Comparison of ENCODE assay signal across 18 mouse cellular contexts in genomic region chr14:121906341-121906991, GRCm38 (mm10). TPM values are rescaled to one million over a fixed set of nuclear protein-coding genes. Genes with fewer than 3 reads are reported as not detected.
DNase-seq lines count a peak whose midpoint lies in the region; ATAC-seq and TF ChIP-seq lines count a peak whose summit lies in the region.
"Had no signal": no experiment of that assay in that cellular context is flagged by ENCODE, and none has a peak within 500 bp of the region (broad histone marks: within the 10 kb centered on the region; RNA-seq: fewer than 3 reads in every experiment).

No protein-coding gene starts in this region.

- no peak for TF ChIP-seq RAD21 in CH12.LX (IDR thresholded peaks at IDR 0.05; ENCODE audit: low read depth, low read length)

- H3K27ac ChIP-seq in CH12.LX (ENCODE audit: insufficient read depth, low read depth), result peak overlapping the region; percentile 24; the same call in 1 of the 2 replicates
- H3K27ac ChIP-seq in liver, embryonic 15.5 days (replicated peaks), result peak overlapping the region; percentile 62
- H3K27ac ChIP-seq in small intestine, adult 2 months (ENCODE audit: insufficient read depth, low read depth, low read length), result peak overlapping the region; percentile 15; the same call in 1 of the 2 replicates
- no peak overlapping the region for H3K27ac ChIP-seq in lung, postnatal 0 days (ENCODE audit: low read length)
- H3K27ac ChIP-seq: embryonic facial prominence, embryonic 13.5 days; forebrain, embryonic 13.5 days; heart, embryonic 15.5 days; hindbrain, postnatal 0 days; kidney, postnatal 0 days had no signal

- peaks cover 20 to 53% of the 10 kb centered on the region in 2 experiments for H3K36me3 ChIP-seq in CH12.LX (replicated peaks in 1 of 2; ENCODE audit: control insufficient read depth in 1 of 2, insufficient read depth in 1 of 2, low read length in 1 of 2)
- H3K36me3 ChIP-seq in liver, embryonic 15.5 days (replicated peaks), result peaks cover 18% of the 10 kb centered on the region
- peaks cover 29% of the 10 kb centered on the region for H3K36me3 ChIP-seq in small intestine, adult 2 months (ENCODE audit: control insufficient read depth, insufficient read depth, low read length)
- H3K36me3 ChIP-seq in lung, postnatal 0 days (ENCODE audit: insufficient read depth, low read length), result peaks cover 4% of the 10 kb centered on the region; the same call in 1 of the 2 replicates

- ATAC-seq in liver, embryonic 15.5 days (ENCODE audit: insufficient read depth), result no peak
- no peak for ATAC-seq in lung, postnatal 0 days
- ATAC-seq: forebrain, embryonic 13.5 days; hindbrain, postnatal 0 days; midbrain, embryonic 16.5 days had no signal

- DNase-seq in CH12.LX (ENCODE audit: extremely low read depth), result no peak
- peak; percentile 52 for DNase-seq in c-Kit-positive CD71-positive TER-119-positive erythroid progenitor cells, embryonic 14.5 days (ENCODE audit: low spot score)
- no peak for DNase-seq in gastrocnemius, adult 18-20 months (ENCODE audit: low spot score)
- DNase-seq in lung, postnatal 0 days (ENCODE audit: low spot score), result no peak
- no peak for DNase-seq in layer of hippocampus, adult 18-20 months (ENCODE audit: low spot score in 2 of 2)
- DNase-seq: cerebellum, postnatal 10 days; gastrocnemius, postnatal 36 days; lung, postnatal 14 days had no signal

- no peak overlapping the region for H3K9ac ChIP-seq in CH12.LX (ENCODE audit: insufficient read depth, low read depth)
- H3K9ac ChIP-seq in liver, embryonic 15.5 days, result no peak overlapping the region
- no peak overlapping the region for H3K9ac ChIP-seq in lung, postnatal 0 days (replicated peaks; ENCODE audit: low read depth)
- H3K9ac ChIP-seq: embryonic facial prominence, embryonic 13.5 days; forebrain, embryonic 13.5 days; heart, embryonic 15.5 days had no signal

- WGBS in liver, embryonic 15.5 days (ENCODE audit: insufficient replicate concordance), result 25% methylated on average over 8 of the region's 8 CpGs
- 71% methylated on average over 8 of the region's 8 CpGs for WGBS in small intestine, adult 2 months
- 57% methylated on average over 8 of the region's 8 CpGs for WGBS in lung, postnatal 0 days

- H3K27me3 ChIP-seq in CH12.LX (replicated peaks), result no peaks in the 10 kb centered on the region
- H3K27me3 ChIP-seq in liver, embryonic 15.5 days, result no peaks in the 10 kb centered on the region
- H3K27me3 ChIP-seq in small intestine, adult 2 months (ENCODE audit: control insufficient read depth, insufficient read depth, low read length), result no peaks in the 10 kb centered on the region
- no peaks in the 10 kb centered on the region for H3K27me3 ChIP-seq in lung, postnatal 0 days (replicated peaks; ENCODE audit: insufficient read depth, low read length)
- H3K27me3 ChIP-seq: embryonic facial prominence, embryonic 13.5 days; forebrain, embryonic 13.5 days; heart, embryonic 15.5 days had no signal

- TF ChIP-seq EP300 in CH12.LX (IDR thresholded peaks at IDR 0.05; ENCODE audit: low read length), result no peak
- no peak for TF ChIP-seq EP300 in lung, postnatal 0 days (IDR thresholded peaks at IDR 0.05)

- no peak for TF ChIP-seq POLR2A in CH12.LX (IDR thresholded peaks at IDR 0.05; ENCODE audit: low read depth, low read length)
- no peak for TF ChIP-seq POLR2A in small intestine, adult 2 months (IDR thresholded peaks at IDR 0.05; ENCODE audit: low read depth, low read length)

- no peaks in the 10 kb centered on the region for H3K9me3 ChIP-seq in CH12.LX (replicated peaks; ENCODE audit: low read length)
- H3K9me3 ChIP-seq in liver, embryonic 15.5 days (replicated peaks), result no peaks in the 10 kb centered on the region
- H3K9me3 ChIP-seq in lung, postnatal 0 days (ENCODE audit: low read length), result no peaks in the 10 kb centered on the region
- H3K9me3 ChIP-seq: embryonic facial prominence, embryonic 13.5 days; forebrain, embryonic 13.5 days; G1E; heart, embryonic 15.5 days had no signal

- no peak overlapping the region for H3K4me2 ChIP-seq in CH12.LX (ENCODE audit: insufficient read depth, low read depth, poor library complexity, severe bottlenecking)
- peak overlapping the region; percentile 13; the same call in 1 of the 2 replicates for H3K4me2 ChIP-seq in liver, embryonic 15.5 days
- no peak overlapping the region for H3K4me2 ChIP-seq in lung, postnatal 0 days (replicated peaks; ENCODE audit: low read depth, low read length)
- H3K4me2 ChIP-seq: embryonic facial prominence, embryonic 13.5 days; forebrain, embryonic 13.5 days; heart, embryonic 15.5 days had no signal

- H3K79me2 ChIP-seq in CH12.LX (replicated peaks; ENCODE audit: control insufficient read depth, extremely low read depth, insufficient read depth, poor library complexity, severe bottlenecking), result peaks cover 10% of the 10 kb centered on the region; the same call in 1 of the 2 replicates

- dilution Hi-C loops in CH12.LX (cut with MboI; ENCODE audit: extremely low pct_ligation_motif_present, extremely low pct_unique_long_range_greater_than_20kb, low sequenced_read_pairs), result no loop called here

- no peak for TF ChIP-seq CTCF in CH12.LX (conservative IDR thresholded peaks at IDR 0.05 in 1 of 2, IDR thresholded peaks at IDR 0.05 in 1 of 2; ENCODE audit: low read depth in 2 of 2, low read length in 2 of 2)
- no peak for TF ChIP-seq CTCF in small intestine, adult 2 months (IDR thresholded peaks at IDR 0.05; ENCODE audit: extremely low read depth, insufficient read length, insufficient replicate concordance, low read depth, low read length)
- no peak for TF ChIP-seq CTCF in lung, postnatal 0 days (IDR thresholded peaks at IDR 0.05)

- H3K4me1 ChIP-seq in CH12.LX (ENCODE audit: control insufficient read depth in 1 of 2, insufficient read depth in 2 of 2), result peaks cover 20 to 97% of the 10 kb centered on the region in 2 experiments
- H3K4me1 ChIP-seq in liver, embryonic 15.5 days (replicated peaks), result peaks cover 36% of the 10 kb centered on the region
- peaks cover 5% of the 10 kb centered on the region; the same call in 1 of the 2 replicates for H3K4me1 ChIP-seq in small intestine, adult 2 months (ENCODE audit: control insufficient read depth, insufficient read depth, insufficient read length, low read length)
- H3K4me1 ChIP-seq in lung, postnatal 0 days (ENCODE audit: insufficient read depth, low read depth, low read length), result no peaks in the 10 kb centered on the region; the same call in 1 of the 2 replicates
- H3K4me1 ChIP-seq: embryonic facial prominence, embryonic 13.5 days; forebrain, embryonic 13.5 days had no signal

- no peak overlapping the region for H3K4me3 ChIP-seq in CH12.LX (replicated peaks in 1 of 3; ENCODE audit: low read depth in 2 of 3, low read length in 2 of 3, poor library complexity in 1 of 3)
- H3K4me3 ChIP-seq in liver, embryonic 15.5 days (replicated peaks), result no peak overlapping the region
- H3K4me3 ChIP-seq in small intestine, adult 2 months (ENCODE audit: low read depth, low read length), result no peak overlapping the region
- no peak overlapping the region for H3K4me3 ChIP-seq in lung, postnatal 0 days (ENCODE audit: low read depth, low read length)
- H3K4me3 ChIP-seq: embryonic facial prominence, embryonic 13.5 days; forebrain, embryonic 13.5 days; heart, embryonic 15.5 days had no signal

- in situ Hi-C loops in CH12.LX (cut with MboI; ENCODE audit: low pct_ligation_motif_present, low pct_unique_long_range_greater_than_20kb, low sequenced_read_pairs), result no loop called here

TF ChIP-seq in CH12.LX, 34 proteins besides CTCF, POLR2A, EP300 and RAD21:
- no peak for TF ChIP-seq SMC3 (IDR thresholded peaks at IDR 0.05; ENCODE audit: low read depth, low read length)
- TF ChIP-seq TBP (conservative IDR thresholded peaks at IDR 0.05; ENCODE audit: low read depth, low read length), result no peak
- no peak for TF ChIP-seq USF1 (IDR thresholded peaks at IDR 0.05; ENCODE audit: low read depth, low read length)
- TF ChIP-seq KAT2A (IDR thresholded peaks at IDR 0.05; ENCODE audit: insufficient replicate concordance, low read length), result no peak
- no peak for TF ChIP-seq MAZ (IDR thresholded peaks at IDR 0.05; ENCODE audit: low read depth, low read length)
- TF ChIP-seq ZKSCAN1 (IDR thresholded peaks at IDR 0.05; ENCODE audit: borderline replicate concordance, low read depth, low read length), result no peak
- TF ChIP-seq MEF2A (IDR thresholded peaks at IDR 0.05; ENCODE audit: borderline replicate concordance, low read depth, low read length), result no peak

RNA-seq across cellular contexts. Expression of gene Gpr18, which starts 9.1 kb away (rescaled TPM):
- 26.8 and 33.5 TPM in 2 replicates for total RNA-seq in CH12.LX (2012; rRNA removed)
- total RNA-seq in CH12.LX (2014; rRNA removed), result 32.5 and 37.0 TPM in 2 replicates
- polyA plus RNA-seq in CH12.LX (2012; ENCODE audit: insufficient read length, low read depth), result 37.8 and 46.2 TPM in 2 replicates
- polyA plus RNA-seq in liver, embryonic 15.5 days (2015; fragmentation: Nextera tagmentation; extraction: Ambion mirVana), result 0.13 TPM in 1 of 2 replicates, not detected in the other
- polyA plus RNA-seq in small intestine, adult 2 months (2012; rRNA removed), result 5.6 and 7.5 TPM in 2 replicates
- total RNA-seq in gastrocnemius, adult 18-20 months (2021), result not detected
- 0.32 and 0.42 TPM in 2 replicates for polyA plus RNA-seq in lung, postnatal 0 days (2015; fragmentation: Nextera tagmentation; extraction: Ambion mirVana)
- not detected for total RNA-seq in layer of hippocampus, adult 18-20 months (2021)
- total RNA-seq: gastrocnemius, postnatal 36 days; hindbrain, postnatal 0 days; layer of hippocampus, postnatal 14 days had no signal
- polyA plus RNA-seq: G1E; hindbrain, postnatal 0 days had no signal

RNA-seq across cellular contexts. Expression of gene Ubac2, which starts 28.0 kb away (rescaled TPM):
- total RNA-seq in CH12.LX (2012; rRNA removed), result 30.8 and 32.8 TPM in 2 replicates
- total RNA-seq in CH12.LX (2014; rRNA removed), result 39.7 and 40.1 TPM in 2 replicates
- 32.6 and 35.5 TPM in 2 replicates for polyA plus RNA-seq in CH12.LX (2012; ENCODE audit: insufficient read length, low read depth)
- polyA plus RNA-seq in liver, embryonic 15.5 days (2015; fragmentation: Nextera tagmentation; extraction: Ambion mirVana), result 20.0 and 22.4 TPM in 2 replicates
- polyA plus RNA-seq in small intestine, adult 2 months (2012; rRNA removed), result 23.5 and 48.4 TPM in 2 replicates
- 10 to 100 TPM; 25.5 to 32.9 TPM for total RNA-seq in gastrocnemius, adult 18-20 months (2021)
- 38.5 and 43.2 TPM in 2 replicates for polyA plus RNA-seq in lung, postnatal 0 days (2015; fragmentation: Nextera tagmentation; extraction: Ambion mirVana)
- total RNA-seq in layer of hippocampus, adult 18-20 months (2021), result 10 to 100 TPM; 48.4 to 51.8 TPM

RNA-seq across cellular contexts. Expression of gene Gpr183, which starts 58.5 kb away (rescaled TPM):
- 3.6 and 4.0 TPM in 2 replicates for total RNA-seq in CH12.LX (2012; rRNA removed)
- 16.2 and 16.3 TPM in 2 replicates for total RNA-seq in CH12.LX (2014; rRNA removed)
- polyA plus RNA-seq in CH12.LX (2012; ENCODE audit: insufficient read length, low read depth), result 8.3 and 8.7 TPM in 2 replicates
- 1.3 and 1.5 TPM in 2 replicates for polyA plus RNA-seq in liver, embryonic 15.5 days (2015; fragmentation: Nextera tagmentation; extraction: Ambion mirVana)
- polyA plus RNA-seq in small intestine, adult 2 months (2012; rRNA removed), result 1.3 and 1.8 TPM in 2 replicates
- under 1 TPM in 1 of 2 experiments, not detected in 1; 0.40 TPM for total RNA-seq in gastrocnemius, adult 18-20 months (2021)
- polyA plus RNA-seq in lung, postnatal 0 days (2015; fragmentation: Nextera tagmentation; extraction: Ambion mirVana), result 1.6 TPM in 2 replicates
- total RNA-seq in layer of hippocampus, adult 18-20 months (2021), result under 1 TPM; 0.58 to 0.92 TPM
